Mouse (Mus musculus) bone marrow macrophage, adult 2 months (primary cell): Measurements from ENCODE around the gene Ralgps1.
"Not testable (repeated sequence)": the region's sequence is repeated elsewhere in the genome, so short reads cannot be mapped to it uniquely, and the experiment has no call there.

Source experiments
- CTCF ChIP-seq: IDR thresholded peaks from 2 replicates; pipeline ENCODE4 v1.5.1; 2012; ENCODE audit warnings: low read depth, mild to moderate bottlenecking, low read length, moderate library complexity
- POLR2A ChIP-seq: IDR thresholded peaks from 2 replicates; pipeline ENCODE4 v1.6.1; 2012; ENCODE audit warnings: mild to moderate bottlenecking, low read depth, low read length, borderline replicate concordance

- TF ChIP-seq POLR2A, CTCF: not testable (repeated sequence)
Measured at GRCm38 (mm10) chr2:33323043-33323625, 48.2 kb downstream of the Ralgps1 start.
